Mouse (Mus musculus) inflammation-experienced regulatory T-cells (primary cell): ENCODE measurements around the gene Gm765. TPM values are rescaled to one million over a fixed set of nuclear protein-coding genes. Genes with fewer than 3 reads are reported as not detected.

Experiments
- polyA plus RNA-seq, 2 experiments: library from polyadenylated mRNA; unstranded; fragments of 100-300 nt; shearing (Covaris generic); gene quantifications; one replicate each; pipeline ENCODE4 v1.2.1; 2017

The Gm765 gene
- polyA plus RNA-seq: under 1 TPM; 0.28 to 0.88 TPM

DNA sequence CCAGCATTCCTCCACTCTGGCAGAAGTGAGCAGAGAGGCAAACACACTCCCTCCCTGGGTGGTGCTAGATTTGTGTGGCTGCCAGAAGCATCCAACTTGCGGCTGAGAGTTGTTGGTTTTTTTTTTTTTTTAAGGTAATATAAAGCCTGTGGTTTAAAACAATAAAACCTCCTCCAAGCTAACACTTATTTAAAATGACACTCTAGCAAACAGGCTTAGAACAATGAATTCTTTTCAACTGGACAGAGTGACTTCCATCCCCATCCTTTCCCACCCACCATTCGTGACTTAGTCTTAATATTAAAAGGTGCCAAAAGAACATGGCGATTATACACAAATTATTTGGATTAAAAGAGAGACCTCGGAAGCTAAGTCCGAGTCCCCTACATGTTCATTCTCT, at the start of gene Gm765:
Gene Gm765 (minus strand): TSS at position 101 of the 400 bp plus-strand sequence.

